Mouse (Mus musculus) embryonic fibroblast, embryonic 13.5 days (primary cell): ENCODE results near the gene Fsd1. TPM values are rescaled to one million over a fixed set of nuclear protein-coding genes. Genes with fewer than 3 reads are reported as not detected.

Experiments used
- H3K27ac ChIP-seq: 2 replicates; pipeline ENCODE4 v1.5.1; 2012; ENCODE audit warnings: low read length, control low read depth, inconsistent platforms; ENCODE audit not compliant: insufficient read depth
- H3K4me1 ChIP-seq: 2 replicates; pipeline ENCODE4 v1.6.1; 2011; ENCODE audit warnings: low read length; ENCODE audit not compliant: control insufficient read depth, insufficient read depth
- H3K4me3 ChIP-seq: 2 replicates; pipeline ENCODE4 v1.5.1; 2011; ENCODE audit warnings: mild to moderate bottlenecking, control low read depth, low read length; ENCODE audit not compliant: insufficient read depth
- CTCF ChIP-seq: IDR thresholded peaks from 2 replicates; pipeline ENCODE4 v1.5.1; 2011; ENCODE audit warnings: mild to moderate bottlenecking, control low read depth, low read length, moderate library complexity, borderline replicate concordance; ENCODE audit not compliant: insufficient read depth
- POLR2A ChIP-seq: IDR thresholded peaks from 2 replicates; pipeline ENCODE4 v1.6.1; 2011; ENCODE audit warnings: low read depth, mild to moderate bottlenecking, control low read depth, low read length, moderate library complexity
- polyA plus RNA-seq: library from polyadenylated mRNA; stranded (reverse); fragments of >200 nt; gene quantifications from 2 replicates; pipeline ENCODE4 v1.2.4, GENCODE M21; 2011; ENCODE audit warnings: low read depth; ENCODE audit not compliant: missing spikeins, insufficient read length

Gene Fsd1
- polyA plus RNA-seq, 1 experiment = 9.5 TPM

DNA sequence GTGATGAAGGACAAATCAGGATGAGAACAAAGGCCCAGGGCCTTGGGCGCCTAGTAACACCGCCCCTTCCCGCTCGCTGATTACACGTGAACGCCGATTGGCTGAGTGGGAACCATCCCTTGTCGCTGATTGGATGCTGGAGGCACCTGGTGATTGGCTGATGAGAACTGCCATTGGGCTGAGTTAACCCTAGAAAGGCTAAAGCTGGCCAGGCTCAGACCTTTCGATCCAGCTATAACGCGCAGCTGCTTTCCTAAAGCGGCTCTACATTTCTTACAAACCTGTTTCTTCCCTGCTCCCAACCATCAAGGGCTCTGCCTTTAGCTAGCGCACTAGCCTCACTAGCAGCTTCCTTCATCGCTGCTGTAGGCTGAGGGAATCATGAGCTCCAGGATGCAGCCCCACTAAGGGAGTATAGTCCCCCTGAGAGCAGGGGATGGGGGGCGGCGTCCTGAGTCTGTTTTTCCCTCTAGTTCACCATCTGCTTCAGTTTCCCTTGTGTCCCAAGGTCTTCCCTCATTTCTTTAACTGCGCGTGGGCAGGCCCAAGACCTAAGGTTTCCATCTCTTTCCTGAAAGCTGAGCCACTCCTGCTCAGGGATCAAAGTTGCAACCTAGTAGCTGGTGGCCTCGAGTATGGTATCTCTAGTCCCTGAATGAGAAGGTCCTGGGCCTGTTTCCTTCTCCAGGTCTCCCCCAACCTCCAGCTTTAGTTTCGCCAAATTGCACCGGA is 22.2 kb downstream of the Fsd1 start:
- peak overlapping the region; percentile 51 for H3K4me3 ChIP-seq
- TF ChIP-seq CTCF = no peak
- TF ChIP-seq POLR2A = peak; percentile 72; the same call in 1 of the 2 replicates
- no peaks in the 10 kb centered on the region for H3K4me1 ChIP-seq
- H3K27ac ChIP-seq = peak overlapping the region; percentile 78

DNA sequence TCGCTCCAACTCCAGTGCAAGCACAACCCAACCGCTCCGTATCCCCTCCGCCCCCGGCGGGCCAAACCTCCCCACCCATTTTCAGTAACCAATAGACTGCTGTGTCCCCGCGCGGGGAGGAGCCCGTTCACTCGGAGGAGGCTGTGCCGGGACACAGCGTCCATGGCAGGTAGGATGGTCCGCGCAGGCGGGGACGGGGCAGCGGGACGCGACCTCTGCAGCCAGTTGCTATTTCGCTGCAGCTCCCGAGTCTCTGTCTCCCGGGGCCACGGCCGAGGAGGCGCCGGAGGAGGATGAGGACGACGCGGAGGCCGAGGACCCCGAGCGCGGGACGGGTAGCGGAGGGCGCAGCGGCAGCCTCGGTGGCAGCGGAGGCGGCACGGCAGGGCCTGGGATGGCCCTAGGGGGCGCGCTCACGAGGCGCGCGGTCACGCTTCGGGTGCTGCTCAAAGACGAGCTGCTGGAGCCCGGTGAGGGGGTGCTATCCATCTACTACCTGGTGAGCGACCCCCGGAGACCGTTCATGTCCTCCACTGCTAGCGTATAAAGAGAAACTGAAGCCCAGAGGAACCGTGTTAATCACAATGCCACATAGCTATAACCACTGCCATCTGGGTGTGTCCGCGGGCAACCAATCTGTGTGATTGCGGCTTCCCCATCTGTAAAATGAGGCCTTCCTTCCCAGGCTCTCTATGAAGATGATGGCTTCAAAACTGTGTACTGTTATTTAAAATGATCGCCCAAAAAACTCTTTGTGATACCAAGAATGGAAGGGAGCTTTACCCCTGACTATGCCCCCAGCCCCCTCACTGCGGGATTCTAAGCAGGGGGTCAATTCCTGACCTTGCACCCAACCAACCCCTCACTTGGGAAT is 23.0 kb downstream of the Fsd1 start:
- peak; percentile 96 for TF ChIP-seq POLR2A
- peak; percentile 30; the same call in 1 of the 2 replicates for TF ChIP-seq CTCF
- H3K27ac ChIP-seq = peak overlapping the region; percentile 78
- H3K4me1 ChIP-seq = no peaks in the 10 kb centered on the region
- peak overlapping the region; percentile 65 for H3K4me3 ChIP-seq

DNA sequence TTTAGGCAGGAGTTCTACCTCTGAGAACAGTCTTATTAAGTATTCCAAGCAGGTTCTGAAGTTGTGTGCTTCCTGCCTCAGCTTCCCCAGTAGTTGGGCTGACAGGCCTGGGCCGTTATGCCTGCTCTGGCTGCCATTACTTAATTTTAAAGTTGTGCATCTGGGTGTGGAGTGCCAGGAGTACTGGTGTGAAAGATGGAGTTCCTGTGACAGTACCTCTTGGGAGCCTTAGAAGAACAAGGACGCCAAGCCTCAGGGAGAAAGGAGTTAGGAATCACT is 23.6 kb downstream of the Fsd1 start:
- Histone ChIP-seq H3K4me3 (peak overlapping the region; percentile 65), H3K27ac (peak overlapping the region; percentile 45), H3K4me1 (no peaks in the 10 kb centered on the region)
- TF ChIP-seq CTCF = no peak
- no peak for TF ChIP-seq POLR2A

DNA sequence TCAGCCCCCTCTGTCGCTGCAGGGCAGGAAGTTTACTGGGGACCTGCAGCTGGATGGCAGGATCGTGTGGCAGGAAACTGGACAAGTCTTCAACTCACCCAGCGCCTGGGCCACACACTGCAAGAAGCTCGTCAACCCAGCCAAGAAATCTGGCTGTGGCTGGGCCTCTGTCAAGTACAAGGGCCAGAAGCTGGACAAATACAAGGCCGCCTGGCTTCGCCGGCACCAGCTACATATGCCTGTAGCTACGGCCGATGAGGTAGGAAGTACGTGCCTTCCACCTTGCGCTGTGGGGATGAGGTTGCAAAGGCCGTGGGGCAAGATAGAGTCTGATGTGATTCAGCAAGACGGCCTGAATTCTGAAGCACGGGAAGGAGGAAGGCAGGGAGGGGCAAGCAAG is 23.9 kb downstream of the Fsd1 start:
- TF ChIP-seq POLR2A = no peak
- TF ChIP-seq CTCF = no peak
- no peaks in the 10 kb centered on the region for H3K4me1 ChIP-seq
- peak overlapping the region; percentile 65 for H3K4me3 ChIP-seq
- 0 out of 2 replicates have a peak overlapping the region, but pooled peaks have one; percentile 45 for H3K27ac ChIP-seq

DNA sequence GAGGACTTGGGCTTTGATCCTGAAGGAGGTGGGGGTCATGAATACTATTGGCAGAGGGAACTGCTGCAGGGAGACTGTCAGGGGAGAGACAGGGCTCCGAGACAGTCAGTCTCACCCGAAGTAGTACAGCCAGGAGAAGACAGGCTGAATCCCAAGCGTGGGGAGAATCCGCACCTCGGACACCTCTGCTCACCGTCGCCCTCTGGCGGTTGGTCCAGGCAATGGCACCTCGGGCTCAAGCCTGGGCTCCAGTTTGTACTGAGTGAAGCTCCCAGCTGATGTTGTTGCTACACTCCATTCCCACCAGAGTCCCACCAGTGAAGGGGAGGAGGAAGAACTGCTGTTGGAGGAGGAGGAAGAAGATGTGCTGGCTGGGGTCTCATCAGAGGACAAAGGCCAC is 24.4 kb downstream of the Fsd1 start:
- TF ChIP-seq CTCF (peak; percentile 92), POLR2A (no peak)
- Histone ChIP-seq H3K4me3 (peak overlapping the region; percentile 65), H3K27ac (no peak overlapping the region), H3K4me1 (no peaks in the 10 kb centered on the region)

DNA sequence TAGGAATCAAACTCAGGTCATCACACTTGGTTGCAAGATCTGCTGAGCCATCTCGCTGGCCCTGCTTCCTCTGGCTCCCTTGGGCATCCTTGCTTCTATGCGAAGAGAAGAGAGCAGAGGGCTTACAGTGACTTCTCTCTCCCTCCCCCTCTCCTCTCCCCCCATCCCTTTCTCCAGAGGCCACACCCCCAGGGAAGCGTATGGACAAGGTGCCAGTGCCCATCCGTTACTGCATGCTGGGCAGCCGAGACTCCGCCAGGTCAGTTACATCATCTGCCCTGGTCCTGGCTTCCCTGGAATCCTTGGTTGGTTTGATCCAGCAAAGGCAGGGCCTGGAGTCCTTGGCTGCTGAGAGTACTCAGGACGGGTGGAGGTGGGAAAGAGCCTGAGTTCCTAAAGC is 25.1 kb downstream of the Fsd1 start:
- TF ChIP-seq CTCF (no peak), POLR2A (no peak)

DNA sequence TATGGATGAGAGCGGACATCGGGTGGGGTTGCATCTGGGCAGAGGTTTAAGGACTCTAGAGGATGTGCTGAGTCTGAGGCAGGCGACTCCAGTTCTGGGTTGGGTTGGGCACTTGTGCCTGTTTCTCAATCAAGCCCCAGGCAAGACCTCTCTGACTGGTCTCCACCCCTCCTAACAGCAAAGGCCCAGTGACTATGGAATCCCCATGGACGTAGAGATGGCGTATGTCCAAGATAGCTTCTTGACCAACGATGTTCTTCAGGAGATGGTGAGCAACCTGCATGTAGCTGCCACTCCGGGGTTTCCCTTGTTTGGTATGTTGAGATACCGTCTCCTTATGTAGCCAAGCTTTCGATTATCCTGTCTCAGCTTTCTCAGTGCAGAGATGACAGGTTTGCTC is 29.0 kb downstream of the Fsd1 start:
- Histone ChIP-seq H3K4me1 (no peaks in the 10 kb centered on the region), H3K27ac (no peak overlapping the region), H3K4me3 (no peak overlapping the region)
- TF ChIP-seq POLR2A (no peak), CTCF (no peak)

More for the DNA sequence above, 25.1 kb downstream of the Fsd1 start:
- no peak overlapping the region for H3K4me3 ChIP-seq
- H3K27ac ChIP-seq = no peak overlapping the region
- no peaks in the 10 kb centered on the region for H3K4me1 ChIP-seq

DNA sequence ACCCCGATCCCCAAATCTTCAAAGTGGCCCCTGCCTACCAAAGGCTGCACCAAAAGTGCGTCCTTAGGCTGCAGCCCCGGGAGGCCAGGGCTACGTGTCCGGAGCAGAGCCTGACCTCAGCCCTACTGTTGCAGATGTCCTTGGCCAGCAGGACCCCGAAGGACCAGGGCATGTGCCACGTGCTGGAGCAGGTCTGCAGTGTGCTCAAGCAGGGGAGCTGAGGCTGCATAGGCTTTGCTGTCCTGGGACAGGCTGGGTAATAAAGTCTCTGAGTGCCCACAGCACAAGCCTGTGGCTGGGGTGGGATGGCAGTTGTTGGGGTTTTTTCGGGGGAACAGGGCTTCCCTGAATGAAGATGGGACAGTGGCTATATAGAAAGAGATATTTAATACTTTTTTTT is 30.1 kb downstream of the Fsd1 start:
- Histone ChIP-seq H3K4me1 (no peaks in the 10 kb centered on the region), H3K27ac (no peak overlapping the region), H3K4me3 (no peak overlapping the region)
- TF ChIP-seq POLR2A = no peak

DNA sequence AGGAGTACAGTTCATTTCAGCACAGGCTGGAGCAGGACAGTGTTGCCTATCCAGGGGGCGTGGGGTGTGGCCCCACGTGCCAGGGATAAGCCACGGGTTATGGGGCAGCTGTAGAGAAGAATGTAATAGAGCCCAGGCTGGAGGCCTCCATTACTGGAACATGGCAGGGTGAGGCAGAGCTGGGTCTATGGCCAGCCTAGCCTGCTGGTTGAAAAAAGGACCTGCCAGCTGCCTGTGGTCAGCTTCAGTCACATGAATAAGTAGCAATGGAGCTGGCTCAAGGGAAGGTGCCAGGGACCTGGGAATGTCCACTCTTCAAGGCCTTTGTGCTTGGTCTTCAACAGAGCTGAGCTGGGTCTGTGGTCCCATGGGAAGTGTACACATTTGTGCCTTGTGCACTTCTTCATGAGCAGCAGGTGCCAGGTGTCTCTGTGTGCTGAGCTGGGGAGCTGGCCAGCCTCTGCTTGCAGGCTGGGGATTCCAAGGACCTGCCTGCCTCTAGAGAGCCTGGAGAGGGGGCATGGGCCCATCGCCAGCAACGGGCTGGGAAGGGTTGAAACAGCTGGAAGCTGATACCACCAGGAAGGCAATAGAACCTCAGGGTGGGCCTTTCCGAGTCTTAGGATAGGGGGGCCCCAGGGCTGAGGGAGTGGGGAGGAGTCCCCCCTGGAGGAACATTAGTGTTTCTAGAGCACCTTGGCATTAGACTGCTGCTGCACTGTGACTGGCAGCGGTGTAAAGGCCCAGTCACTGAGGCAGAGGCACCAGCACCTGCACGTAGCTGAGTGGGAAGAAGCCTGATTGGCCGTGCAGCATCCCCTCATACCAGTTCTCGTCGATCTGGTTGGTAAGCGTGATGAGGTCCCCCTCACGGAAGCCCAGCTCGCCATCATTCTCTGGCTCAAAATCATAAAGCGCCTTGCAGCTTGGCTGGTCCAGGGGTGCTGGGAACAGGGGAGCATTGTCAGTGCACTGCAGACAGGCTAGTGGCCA is 30.8 kb downstream of the Fsd1 start:
- H3K4me1 ChIP-seq = no peaks in the 10 kb centered on the region
- no peak overlapping the region for H3K4me3 ChIP-seq
- TF ChIP-seq CTCF (no peak), POLR2A (0 out of 2 replicates have a peak, but pooled peaks have one; percentile 23)
- no peak overlapping the region for H3K27ac ChIP-seq
